Mouse (Mus musculus) E14TG2a.4 (cell line): ENCODE data around the gene Tspan5.

Experiments used
- CTCF ChIP-seq: conservative IDR thresholded peaks from 2 replicates; pipeline ENCODE4 v1.5.1; 2014; ENCODE audit warnings: low read length
- NANOG ChIP-seq: IDR thresholded peaks from 2 replicates; pipeline ENCODE4 v1.6.1; 2014; ENCODE audit warnings: borderline replicate concordance, low read length, mixed read lengths

GRCm38 (mm10) chr3:138764782-138765181 is 22.8 kb downstream of the Tspan5 start:
- TF ChIP-seq CTCF, result no peak
- TF ChIP-seq NANOG, result no peak; the same call in 1 of the 2 replicates
